Mouse (Mus musculus) bone marrow macrophage, adult 2 months (primary cell): ENCODE data around the gene Hmx1. TPM values are rescaled to one million over a fixed set of nuclear protein-coding genes. Genes with fewer than 3 reads are reported as not detected.

Experiments used
- H3K27ac ChIP-seq: 2 replicates; pipeline ENCODE4 v1.5.1; 2012; ENCODE audit warnings: low read depth, low read length; ENCODE audit not compliant: insufficient read depth
- H3K4me1 ChIP-seq: 2 replicates; pipeline ENCODE4 v1.6.1; 2012; ENCODE audit warnings: low read length; ENCODE audit not compliant: control insufficient read depth, insufficient read depth
- H3K4me3 ChIP-seq: 2 replicates; pipeline ENCODE4 v1.5.1; 2012; ENCODE audit warnings: mild to moderate bottlenecking, low read length, moderate library complexity; ENCODE audit not compliant: insufficient read depth
- CTCF ChIP-seq: IDR thresholded peaks from 2 replicates; pipeline ENCODE4 v1.5.1; 2012; ENCODE audit warnings: low read depth, mild to moderate bottlenecking, low read length, moderate library complexity
- POLR2A ChIP-seq: IDR thresholded peaks from 2 replicates; pipeline ENCODE4 v1.6.1; 2012; ENCODE audit warnings: mild to moderate bottlenecking, low read depth, low read length, borderline replicate concordance
- polyA plus RNA-seq: library from polyadenylated mRNA; stranded (reverse); fragments of >200 nt; gene quantifications from 2 replicates; pipeline ENCODE4 v1.2.4, GENCODE M21; 2012; ENCODE audit not compliant: missing spikeins, insufficient read depth, insufficient read length

Hmx1 gene
- polyA plus RNA-seq, result not detected in 2 replicates

- no peak within 1 kb of the TSS for H3K4me3 ChIP-seq
- TF ChIP-seq CTCF, result no peak
- no peak for TF ChIP-seq POLR2A
- H3K4me1 ChIP-seq, result no peaks in the 10 kb centered on the region
- H3K27ac ChIP-seq, result no peak within 1 kb of the TSS
Observed at GRCm38 (mm10) chr5:35388491-35389111, at the start of gene Hmx1. TSS of gene Hmx1 (plus strand) at chr5:35389108.

GRCm38 (mm10) chr5:35345084-35345483, 43.8 kb upstream of the Hmx1 start:
- H3K27ac ChIP-seq, result no peak overlapping the region
- TF ChIP-seq POLR2A, result no peak
- TF ChIP-seq CTCF, result no peak
- no peaks in the 10 kb centered on the region for H3K4me1 ChIP-seq
- H3K4me3 ChIP-seq, result no peak overlapping the region

- TF ChIP-seq CTCF, result peak; percentile 69
- TF ChIP-seq POLR2A, result no peak
- H3K4me1 ChIP-seq, result no peaks in the 10 kb centered on the region
- no peak overlapping the region for H3K27ac ChIP-seq
- H3K4me3 ChIP-seq, result no peak overlapping the region
Observed at GRCm38 (mm10) chr5:35348794-35349193, 40.1 kb upstream of the Hmx1 start.

GRCm38 (mm10) chr5:35357544-35358440, 31.1 kb upstream of the Hmx1 start:
- H3K4me1 ChIP-seq, result no peaks in the 10 kb centered on the region
- no peak overlapping the region for H3K27ac ChIP-seq
- TF ChIP-seq POLR2A (no peak), CTCF (no peak)
- H3K4me3 ChIP-seq, result no peak overlapping the region

- no peaks in the 10 kb centered on the region for H3K4me1 ChIP-seq
- TF ChIP-seq POLR2A (no peak), CTCF (peak; percentile 100)
- H3K27ac ChIP-seq, result no peak overlapping the region
- H3K4me3 ChIP-seq, result no peak overlapping the region
Observed at GRCm38 (mm10) chr5:35361570-35362284, 27.2 kb upstream of the Hmx1 start.

GRCm38 (mm10) chr5:35366241-35367032, 22.5 kb upstream of the Hmx1 start:
- no peak overlapping the region for H3K4me3 ChIP-seq
- TF ChIP-seq CTCF (no peak), POLR2A (no peak)

GRCm38 (mm10) chr5:35368916-35369315, 20.0 kb upstream of the Hmx1 start:
- no peak overlapping the region for H3K27ac ChIP-seq
- TF ChIP-seq POLR2A (no peak), CTCF (no peak)
- H3K4me3 ChIP-seq, result no peak overlapping the region
- no peaks in the 10 kb centered on the region for H3K4me1 ChIP-seq

More at GRCm38 (mm10) chr5:35366241-35367032, 22.5 kb upstream of the Hmx1 start:
- no peaks in the 10 kb centered on the region for H3K4me1 ChIP-seq
- no peak overlapping the region for H3K27ac ChIP-seq

GRCm38 (mm10) chr5:35379066-35379465, 9.8 kb upstream of the Hmx1 start:
- TF ChIP-seq POLR2A (no peak), CTCF (no peak)
- H3K4me1 ChIP-seq, result no peaks in the 10 kb centered on the region

GRCm38 (mm10) chr5:35379815-35380214, 9.1 kb upstream of the Hmx1 start:
- H3K4me3 ChIP-seq, result no peak overlapping the region
- no peaks in the 10 kb centered on the region for H3K4me1 ChIP-seq
- no peak overlapping the region for H3K27ac ChIP-seq
- TF ChIP-seq POLR2A (no peak), CTCF (peak; percentile 59; the same call in 1 of the 2 replicates)

More at GRCm38 (mm10) chr5:35379066-35379465, 9.8 kb upstream of the Hmx1 start:
- Histone ChIP-seq H3K4me3 (no peak overlapping the region), H3K27ac (no peak overlapping the region)
